Mouse (Mus musculus): ENCODE results near the gene Kalrn.
"Not testable (repeated sequence)": the region's sequence is repeated elsewhere in the genome, so short reads cannot be mapped to it uniquely, and the experiment has no call there.

Kalrn gene

DNA sequence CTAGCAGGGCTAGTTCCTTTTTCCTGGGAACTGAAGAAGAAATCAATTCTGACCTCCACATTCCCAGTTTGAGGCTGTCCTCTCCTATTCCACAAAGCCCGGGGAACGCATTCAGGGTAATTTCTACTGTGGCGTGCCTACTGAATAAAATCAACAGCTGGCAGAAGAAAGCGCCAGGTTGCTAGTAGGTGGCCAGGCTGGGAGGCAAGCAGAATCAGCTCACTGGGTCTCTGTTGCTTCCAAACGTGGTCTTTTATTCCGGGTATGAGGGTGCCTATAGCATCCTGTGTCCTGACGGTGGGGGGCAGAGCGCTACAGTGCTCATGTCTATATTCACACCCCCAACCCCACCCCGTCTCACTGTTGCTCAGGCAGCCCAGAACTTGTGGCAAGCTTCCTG is 460.2 kb downstream of the Kalrn start:
- no peak for DNase-seq (ENCODE audit: low spot score in 2 of 2)

DNA sequence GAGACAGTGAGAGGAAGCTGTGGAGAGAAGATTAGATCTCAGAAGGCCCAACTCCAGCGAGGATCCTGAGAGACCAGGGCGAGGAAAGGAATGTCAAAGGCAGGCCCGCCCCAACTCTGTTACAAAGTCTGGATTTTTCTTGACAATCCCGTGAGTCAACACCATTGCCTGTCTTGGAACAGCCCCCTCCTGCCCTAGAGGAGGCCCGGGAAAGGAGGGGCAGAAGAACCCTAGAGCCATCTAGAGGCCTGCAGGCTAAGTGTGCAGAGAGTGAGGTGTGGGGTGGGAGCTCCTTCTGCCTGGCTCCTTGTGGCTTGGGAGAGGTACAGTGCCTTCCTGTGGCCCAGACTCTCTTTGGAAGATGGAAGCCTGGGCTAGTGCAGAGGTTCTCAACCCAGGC is 460.8 kb downstream of the Kalrn start:
- DNase-seq (ENCODE audit: low spot score in 2 of 2), result peak in 1 of 2 experiments; percentile 11

DNA sequence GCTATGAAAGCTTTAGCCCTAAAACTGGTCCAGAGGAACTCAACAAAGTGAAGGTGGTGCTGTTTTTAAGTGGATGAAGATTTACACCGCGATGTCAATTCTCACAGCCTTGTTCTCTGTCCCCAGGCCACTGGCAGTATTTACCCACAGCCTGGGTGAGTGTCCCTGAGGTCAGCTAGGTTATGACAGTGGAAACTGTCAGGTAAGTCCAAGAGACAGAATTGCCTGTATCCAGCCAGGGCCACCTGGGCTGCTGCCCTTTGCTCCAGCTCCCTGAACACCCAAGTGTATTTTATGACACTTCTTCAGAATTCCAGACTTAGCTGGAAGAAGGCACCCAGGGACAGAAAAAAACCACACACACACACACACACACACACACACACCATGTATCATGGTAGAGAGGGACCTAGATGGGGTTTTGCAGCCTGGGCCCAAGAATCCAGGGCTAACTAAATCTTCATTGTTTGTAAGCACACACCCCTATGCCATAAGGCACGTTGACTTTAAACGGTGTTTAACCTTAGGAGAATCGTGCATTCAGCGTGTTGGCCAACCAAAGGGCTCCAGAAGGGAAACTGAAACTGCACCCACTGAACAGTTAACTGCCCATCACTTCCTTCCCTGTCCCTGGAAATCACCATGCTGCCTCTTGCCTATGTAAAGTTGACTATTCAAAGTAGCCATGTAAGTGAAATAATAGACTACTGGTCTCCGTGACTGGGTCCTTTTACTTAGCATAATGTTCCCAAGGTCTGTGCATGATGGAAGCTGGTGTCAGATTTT is 462.3 kb downstream of the Kalrn start:
- DNase-seq (ENCODE audit: low spot score in 2 of 2), result peak; percentile 63

DNA sequence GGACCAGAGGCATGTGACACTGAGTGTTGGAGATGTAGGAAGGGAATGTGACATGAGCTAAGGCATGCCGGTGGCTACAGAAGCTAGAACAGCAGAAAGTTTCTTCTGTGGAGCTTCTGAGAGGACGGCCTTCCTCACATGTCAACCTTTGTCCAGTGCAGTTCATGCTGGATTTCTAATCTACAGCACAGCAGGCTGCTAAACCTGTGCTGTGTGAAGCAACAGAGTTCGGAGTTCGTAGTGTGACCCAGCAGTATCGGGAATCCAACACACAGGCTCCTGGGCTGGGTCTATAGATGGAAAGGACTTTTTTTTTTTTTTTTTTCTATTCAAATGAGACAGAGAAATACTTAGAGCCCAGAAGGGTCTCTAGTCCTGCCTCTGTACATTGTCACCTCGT is 468.9 kb downstream of the Kalrn start:
- no peak for DNase-seq (ENCODE audit: low spot score in 2 of 2)

DNA sequence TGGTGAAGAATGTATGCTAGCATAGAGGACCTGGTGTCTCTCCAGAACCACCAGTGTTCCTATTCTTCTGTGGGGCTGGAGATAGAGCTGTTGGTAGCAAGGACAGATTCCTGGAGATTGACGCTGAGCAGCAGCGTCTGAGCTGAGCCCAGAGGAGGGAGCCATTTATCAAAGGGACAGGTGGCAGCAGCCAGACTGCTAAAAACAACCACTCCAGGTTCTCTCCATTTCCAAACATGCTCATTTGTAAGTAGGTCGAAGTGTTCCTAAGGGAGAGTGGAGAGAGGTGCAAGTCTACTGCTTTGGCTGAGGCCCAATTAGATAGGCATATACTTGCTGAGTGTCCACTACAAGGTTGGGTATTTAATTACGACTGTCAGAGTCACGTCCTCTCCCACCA is 470.6 kb downstream of the Kalrn start:
- DNase-seq (ENCODE audit: low spot score in 2 of 2), result no peak

DNA sequence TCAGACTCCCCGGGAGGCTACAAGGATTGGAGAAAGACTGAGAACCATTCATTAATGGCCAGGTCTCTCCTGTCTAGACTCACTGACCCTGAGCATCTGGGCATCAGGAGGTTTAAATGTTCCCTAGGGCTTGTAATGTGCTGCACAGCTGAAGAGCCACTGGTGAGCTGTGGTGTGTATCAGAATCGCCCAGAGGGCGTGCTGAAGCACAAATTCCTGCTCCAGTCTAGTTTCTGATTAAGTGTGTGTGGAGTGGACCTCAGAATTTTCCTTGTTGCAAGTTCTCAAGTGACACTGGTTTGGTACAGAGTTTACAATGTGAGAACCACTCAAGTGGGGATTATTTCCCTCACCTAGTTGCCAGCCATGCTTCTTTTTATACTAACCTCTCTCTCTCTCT is 473.5 kb downstream of the Kalrn start:
- DNase-seq (ENCODE audit: low spot score in 2 of 2), result no peak

DNA sequence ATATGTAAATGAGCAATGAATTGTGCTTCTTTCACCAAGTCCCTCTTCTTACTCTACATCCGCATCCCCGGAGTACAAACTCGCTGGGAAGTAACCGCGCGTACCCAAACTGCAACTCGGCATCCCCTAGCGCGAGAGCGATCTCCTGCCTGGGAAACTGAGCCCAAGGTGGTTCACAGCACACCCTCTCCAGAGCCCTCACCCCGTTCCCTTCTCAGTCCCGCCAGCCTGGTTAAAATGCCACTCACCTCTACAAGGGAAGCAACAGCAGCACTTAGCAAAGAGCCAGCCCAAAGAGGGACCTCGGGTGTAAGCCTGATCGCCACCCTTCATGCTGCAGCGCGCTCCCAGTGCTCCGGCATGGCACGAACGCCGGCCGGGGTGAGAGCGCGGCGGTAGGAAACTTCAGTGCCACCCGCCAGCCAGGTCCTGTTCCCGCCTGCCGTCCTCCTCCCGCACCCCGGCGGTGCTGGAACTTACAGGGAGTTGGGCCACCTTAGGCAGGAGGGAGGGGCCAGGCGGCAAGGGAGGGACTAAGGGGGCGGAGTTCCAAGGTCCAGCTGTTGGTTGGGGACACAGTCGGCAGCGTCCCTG is 477.7 kb downstream of the Kalrn start:
- DNase-seq (ENCODE audit: low spot score in 2 of 2), result peak; percentile 61 to 65

DNA sequence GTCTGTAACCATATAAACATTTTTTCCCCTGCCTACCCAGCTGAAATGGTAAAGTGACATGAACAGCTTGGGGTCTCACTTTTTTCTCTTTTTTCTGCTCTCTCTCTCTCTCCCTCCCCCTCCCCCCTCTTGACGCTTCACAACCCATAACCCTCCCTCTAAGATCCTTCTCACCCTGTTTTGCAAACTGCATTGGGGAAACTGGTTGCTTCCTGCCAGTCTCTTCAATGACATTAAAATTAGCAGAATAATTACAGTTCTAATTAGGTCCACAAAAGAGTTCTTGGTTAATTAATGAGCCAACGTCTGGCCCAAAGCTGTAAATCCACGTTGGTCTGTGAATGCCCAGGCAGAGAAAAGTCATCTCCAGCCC is 478.3 kb downstream of the Kalrn start:
- DNase-seq (ENCODE audit: low spot score in 2 of 2), result no peak

DNA sequence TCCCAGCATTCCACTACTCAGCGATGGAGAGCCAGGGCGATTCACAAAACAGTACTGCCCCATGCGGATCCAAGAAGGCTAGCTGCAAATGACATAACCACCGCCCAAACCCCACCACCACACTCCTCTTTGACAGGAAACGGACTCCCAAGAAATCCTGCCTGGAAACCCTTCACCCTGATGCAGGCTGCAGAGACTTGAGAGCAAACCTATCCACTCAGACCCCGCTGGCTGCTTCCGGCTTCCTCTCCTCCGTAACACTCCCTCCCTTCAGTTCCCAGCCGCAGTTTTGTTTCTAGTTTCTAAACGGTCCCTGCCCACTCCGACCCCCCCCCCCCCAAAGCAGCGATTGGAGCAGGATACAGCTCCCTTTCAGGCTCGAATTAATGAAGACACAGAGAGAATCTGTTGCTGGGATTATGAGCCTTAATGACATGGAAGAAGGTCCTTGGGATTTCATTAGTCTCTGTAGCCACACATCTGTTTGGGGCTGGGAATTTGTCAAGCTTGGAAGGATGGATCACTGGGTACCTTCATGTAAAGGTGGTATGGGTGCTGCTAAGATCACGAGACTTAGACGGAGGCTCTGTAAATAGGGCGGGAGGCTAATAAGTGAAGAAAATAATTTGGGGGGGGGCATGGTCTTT is 478.8 kb downstream of the Kalrn start:
- peak; percentile 18 to 20 for DNase-seq (ENCODE audit: low spot score in 2 of 2)

DNA sequence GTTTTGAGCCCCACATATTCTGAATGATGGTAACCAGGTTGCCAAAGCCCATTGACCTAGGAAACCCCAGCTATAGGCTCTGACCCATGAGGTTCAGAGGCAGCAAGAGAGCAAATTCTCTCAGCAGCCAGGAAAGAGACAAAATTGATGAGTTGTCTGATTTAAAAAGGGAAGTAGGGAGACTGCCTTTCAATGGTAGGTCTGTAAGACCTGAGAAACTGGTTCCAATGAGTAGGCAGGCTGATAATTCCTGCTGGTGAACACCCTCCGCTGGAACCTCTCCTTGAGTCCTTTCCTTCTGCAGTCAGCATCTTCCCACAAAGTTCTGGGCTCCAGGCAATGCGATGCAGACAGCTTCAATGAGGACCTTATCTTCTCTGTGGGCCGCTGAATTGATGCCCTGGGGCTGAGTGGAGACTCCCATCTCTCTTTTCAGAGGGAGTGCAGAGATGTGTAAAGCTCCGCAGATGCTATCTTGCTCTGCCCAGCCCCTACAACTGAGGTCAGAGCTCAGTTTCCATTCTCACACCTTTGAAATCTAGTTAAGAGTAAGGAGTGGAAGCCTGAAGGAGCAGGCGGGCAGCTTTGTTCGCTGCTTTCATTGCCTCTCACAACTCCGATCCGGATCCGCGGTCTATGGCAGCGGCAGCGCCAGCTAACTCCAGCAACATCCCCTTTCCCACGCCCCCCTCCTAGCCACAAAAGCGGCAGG is 479.4 kb downstream of the Kalrn start:
- no peak for DNase-seq (ENCODE audit: low spot score in 2 of 2)

DNA sequence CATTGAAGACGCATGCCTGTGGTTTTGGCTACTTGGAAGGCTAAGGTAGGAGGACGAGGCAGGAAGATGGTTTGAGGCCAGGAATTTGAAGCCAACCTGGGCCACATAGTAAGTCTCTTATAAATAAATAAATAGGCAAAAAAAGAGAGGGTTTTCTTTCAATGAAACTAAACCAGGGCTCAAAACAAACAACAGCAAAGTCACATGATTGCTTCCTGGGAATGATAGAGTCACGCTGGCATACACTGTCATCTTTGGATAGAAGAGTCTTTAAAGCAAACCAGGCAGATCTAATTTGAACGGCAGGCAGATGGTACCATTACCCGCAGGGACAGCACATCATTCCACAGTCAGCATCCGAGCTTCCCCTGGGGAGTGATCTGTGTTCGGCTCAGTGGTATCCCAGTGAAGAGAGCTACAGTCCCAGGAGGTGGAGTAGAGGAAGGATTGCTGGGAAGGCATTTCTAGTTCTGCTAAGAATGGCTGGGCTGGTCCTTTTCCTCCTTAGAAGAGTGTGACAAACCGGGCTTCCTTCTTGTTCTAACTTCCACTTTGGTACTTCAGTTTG is 483.7 kb downstream of the Kalrn start:
- no peak for DNase-seq (ENCODE audit: low spot score in 2 of 2)

DNA sequence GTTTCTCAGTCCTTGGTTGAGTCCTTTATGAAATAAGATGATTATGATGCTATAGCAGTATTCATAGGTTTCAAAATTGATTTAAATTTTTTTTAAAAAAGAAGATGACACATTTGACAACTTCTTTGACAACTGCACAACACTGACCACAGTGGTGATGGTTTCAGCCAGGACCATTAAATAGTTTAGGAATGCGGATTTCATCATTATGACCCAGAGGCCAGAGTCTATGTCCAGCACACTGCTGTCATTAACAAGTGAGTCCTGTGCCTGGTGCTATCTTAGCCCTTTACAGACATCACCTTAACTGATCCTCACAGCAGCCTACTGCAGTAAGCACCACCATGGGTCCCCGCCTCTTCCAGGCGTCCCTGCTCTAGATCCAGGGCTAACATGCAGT is 484.3 kb downstream of the Kalrn start:
- DNase-seq (ENCODE audit: low spot score in 2 of 2), result no peak

DNA sequence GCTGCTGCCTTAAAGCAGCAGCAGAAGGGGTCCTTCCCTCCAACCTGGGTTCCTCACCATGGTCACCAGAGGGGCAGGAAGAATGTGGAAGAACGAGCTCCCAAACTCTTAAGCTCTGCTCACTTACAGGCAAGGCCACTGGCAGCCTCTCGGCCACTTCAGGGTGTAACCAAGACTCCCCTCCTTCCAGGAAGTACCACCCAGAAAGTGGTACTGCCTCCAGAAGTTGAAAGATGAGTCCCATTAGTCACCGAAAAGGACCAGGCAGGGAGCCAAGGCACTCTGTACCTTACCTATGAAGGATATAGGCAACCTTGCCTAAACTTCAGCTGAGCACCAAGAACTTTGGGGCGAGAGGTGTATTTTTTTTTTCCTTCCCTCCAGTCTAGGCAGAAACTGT is 485.0 kb downstream of the Kalrn start:
- no peak for DNase-seq (ENCODE audit: low spot score in 2 of 2)

DNA sequence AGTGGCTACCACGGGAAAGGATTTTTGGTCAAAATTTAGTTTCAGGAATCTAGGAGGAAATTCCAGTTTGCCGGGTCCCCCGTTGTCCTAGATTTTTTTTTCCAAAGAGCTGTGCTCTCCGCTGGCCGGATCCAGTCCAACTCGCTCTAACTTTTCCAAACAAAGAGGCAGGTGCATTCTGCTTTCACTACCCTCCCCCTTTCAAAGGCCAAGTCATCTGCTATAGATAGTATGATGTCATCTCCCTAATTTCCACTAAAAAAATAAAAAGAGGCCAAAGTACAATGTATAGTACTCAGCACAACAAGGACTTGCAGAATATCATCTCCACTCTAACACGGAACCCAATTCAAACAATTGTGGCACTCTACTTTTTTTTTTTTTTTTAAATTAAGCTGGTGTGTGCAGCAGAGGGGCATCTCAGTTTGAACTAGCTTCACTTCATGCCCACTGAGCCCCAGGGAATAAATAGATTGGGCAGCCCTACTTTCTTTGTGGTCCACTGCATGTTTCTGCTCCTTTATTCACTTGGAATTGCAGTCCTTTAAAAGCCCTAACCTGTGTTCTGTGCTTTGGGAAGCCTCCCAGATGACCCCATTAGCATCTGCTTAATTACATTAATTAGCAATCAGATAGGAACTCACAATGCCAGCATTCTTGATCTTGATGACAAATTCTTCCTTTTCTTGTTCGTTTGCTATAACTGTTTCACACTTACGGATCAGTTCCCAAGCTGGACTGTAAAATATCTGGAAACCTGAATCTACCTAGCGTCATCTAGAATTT is 489.0 kb downstream of the Kalrn start:
- no peak for DNase-seq (ENCODE audit: low spot score in 2 of 2)

DNA sequence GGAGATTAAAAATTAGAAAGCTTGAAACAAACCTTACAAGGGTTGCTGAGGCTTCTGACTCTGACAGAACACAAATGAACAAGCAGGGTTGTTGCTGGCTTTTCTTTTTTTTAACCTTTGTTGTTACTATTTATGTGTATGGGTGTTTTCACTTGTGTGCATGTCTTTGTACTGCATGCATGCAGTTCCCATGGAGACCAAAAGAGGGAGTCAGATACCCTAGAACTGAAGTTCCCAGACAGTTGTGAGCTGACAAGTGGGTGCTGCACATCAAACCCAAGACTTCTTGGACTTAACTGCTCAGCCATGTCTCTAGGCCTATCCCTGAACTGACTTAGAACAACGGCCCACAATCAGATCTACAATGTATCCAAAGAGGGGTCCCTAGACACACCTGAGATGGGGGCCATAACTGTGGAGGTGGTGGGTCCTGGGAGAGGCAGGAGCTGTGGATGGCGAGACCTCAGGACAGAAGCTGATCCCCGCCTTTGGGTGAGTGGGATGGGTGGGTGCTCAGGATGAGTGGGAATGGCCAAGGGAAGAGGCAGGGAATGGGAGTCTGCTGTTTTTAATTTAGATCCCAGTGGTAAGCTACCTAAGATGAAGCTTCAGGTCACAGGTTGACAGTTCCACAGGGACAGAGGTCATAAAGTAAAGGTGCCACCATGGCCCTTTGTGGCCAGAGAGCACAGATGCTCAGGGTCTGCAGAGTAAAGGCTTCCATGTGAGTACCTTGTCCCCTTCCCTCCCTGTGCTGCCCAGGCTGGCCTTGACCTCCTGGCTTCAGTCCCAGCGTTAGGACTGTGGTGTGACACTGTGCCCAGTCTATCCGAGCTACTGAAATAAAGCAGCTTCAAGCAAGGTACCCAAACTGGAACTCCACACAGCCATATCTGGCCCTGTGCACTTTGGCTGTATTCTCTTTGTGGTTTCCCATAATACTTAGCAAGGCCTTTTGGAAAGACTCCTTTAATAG is 490.6 kb downstream of the Kalrn start:
- no peak for DNase-seq (ENCODE audit: low spot score in 2 of 2)

DNA sequence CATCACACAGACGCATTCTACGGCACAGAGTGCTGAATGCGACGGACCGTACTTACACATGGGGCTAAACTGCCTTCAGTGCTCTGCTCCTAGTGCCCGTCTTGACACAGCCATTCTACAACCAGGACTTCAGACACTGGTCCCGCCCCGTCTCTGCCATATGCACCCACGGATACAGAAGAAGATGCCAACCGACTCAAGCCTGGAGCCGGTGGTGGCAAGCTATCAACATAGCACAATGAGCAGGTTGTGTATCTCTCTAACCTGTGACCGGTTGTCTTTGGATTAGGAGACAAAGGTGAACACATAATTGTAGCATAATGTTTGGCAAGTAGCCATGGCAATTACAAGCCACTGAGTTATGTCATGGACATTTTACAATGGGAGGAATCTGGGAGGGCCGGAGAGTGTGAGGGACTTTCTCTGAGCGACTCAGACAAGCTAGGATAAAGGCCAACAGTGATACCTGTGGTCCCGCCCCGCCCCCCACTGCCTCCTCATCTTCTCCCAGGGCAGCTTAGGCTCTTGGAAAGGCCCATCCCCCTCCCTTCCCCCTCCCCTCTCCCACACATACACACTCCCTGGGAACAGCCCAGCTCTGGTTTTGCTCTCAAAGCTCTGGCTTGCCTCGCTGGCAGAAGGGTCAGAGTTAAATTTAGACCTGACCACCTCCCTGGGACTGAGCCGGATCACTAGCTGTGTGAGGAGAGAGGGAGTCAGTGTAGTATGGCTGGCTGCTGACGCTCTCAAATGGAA is 491.5 kb downstream of the Kalrn start:
- no peak for DNase-seq (ENCODE audit: low spot score in 2 of 2)

DNA sequence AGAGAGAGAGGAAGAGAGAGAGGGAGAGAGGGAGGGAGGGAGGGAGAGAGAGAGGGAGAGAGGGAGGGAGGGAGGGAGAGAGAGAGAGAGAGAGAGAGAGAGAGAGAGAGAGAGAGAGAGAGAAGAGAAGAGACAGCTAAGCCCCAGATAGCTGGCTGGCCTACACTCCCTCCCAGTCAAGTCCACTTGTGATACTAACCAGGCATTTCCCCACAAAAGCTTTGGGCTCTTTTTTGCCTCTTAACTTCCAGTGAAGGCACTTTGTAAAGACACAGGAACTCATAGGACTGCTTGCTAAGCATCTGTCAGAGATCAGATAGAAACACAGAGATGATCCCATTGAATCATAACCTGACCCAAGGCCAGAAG is 492.0 kb downstream of the Kalrn start:
- not testable (repeated sequence) for DNase-seq (ENCODE audit: low spot score in 2 of 2)

DNA sequence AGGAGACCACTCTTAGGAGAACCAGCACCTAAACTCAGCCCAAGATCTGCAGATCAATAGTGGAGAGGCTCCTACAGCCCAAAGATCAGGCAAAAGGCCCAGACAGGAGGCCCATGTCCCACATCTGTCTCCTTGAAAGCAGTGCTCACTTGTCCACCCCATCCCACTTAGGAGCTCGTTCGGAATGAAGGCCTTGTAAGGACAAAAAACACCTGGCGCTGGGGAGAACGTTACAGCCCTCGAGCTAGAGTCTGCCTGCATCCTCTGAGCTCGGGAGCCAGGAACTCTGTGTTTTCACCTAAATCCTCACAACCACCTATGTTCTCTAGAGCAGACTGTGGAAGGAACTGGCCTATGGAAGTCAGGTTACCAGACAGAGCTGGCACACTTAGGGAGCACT is 492.5 kb downstream of the Kalrn start:
- DNase-seq (ENCODE audit: low spot score in 2 of 2), result no peak

DNA sequence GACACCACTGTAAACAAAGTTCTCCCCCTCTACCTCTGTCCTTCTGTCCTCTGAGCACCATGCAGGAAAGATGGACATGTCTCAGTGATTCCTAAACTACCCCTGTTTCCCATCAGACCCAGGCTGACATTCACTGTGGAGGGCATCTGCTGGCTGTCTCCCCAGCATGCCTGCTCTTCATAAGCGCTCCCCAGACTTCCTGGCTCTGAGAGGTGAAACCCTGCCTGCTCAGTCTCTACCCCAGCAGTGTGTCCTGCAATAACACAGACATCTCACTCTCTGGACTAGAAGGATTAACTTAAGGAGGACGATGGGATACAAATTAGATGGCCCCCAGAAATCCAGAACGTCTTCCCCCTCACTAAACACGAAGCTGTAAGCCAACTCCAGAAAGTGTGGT is 493.8 kb downstream of the Kalrn start:
- DNase-seq (ENCODE audit: low spot score in 2 of 2), result no peak

DNA sequence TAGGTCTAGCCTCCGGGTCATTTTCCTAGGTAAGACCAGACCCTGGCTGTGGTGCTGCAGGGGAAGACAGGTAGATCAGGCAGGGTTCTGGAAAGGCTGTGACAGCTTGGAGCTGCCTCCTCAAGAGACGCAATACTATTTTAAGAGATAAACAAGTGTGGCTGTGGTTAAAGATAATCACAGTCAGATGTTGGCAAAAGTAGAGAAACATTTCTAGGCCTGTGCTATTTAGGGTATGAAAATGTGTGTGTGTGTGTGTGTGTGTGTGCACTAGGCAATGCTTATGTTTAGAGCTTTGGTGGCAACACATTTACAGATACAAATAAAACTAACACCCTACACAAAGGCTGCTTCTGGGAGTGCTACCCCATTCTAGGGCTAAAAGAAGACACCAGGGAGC is 494.6 kb downstream of the Kalrn start:
- no peak for DNase-seq (ENCODE audit: low spot score in 2 of 2)
